Mouse (Mus musculus) small intestine, adult 2 months (tissue): ENCODE measurements around the gene Abca7. TPM values are rescaled to one million over a fixed set of nuclear protein-coding genes. Genes with fewer than 3 reads are reported as not detected.
A peak's percentile ranks its signal among the peaks of the same experiment; 100 is the strongest.

Source experiments
- H3K27ac ChIP-seq: fragments of 200-500 bp; 2 replicates; pipeline ENCODE4 v1.5.1; 2012; ENCODE audit warnings: low read depth, low read length, control low read depth, inconsistent platforms; ENCODE audit not compliant: insufficient read depth
- H3K27me3 ChIP-seq: fragments of 200-500 bp; 2 replicates; pipeline ENCODE4 v1.6.1; 2012; ENCODE audit warnings: mild to moderate bottlenecking, moderate library complexity, low read length, inconsistent platforms; ENCODE audit not compliant: control insufficient read depth, insufficient read depth
- H3K36me3 ChIP-seq: fragments of 200-500 bp; 2 replicates; pipeline ENCODE4 v1.6.1; 2012; ENCODE audit warnings: mild to moderate bottlenecking, low read length, control low read depth, inconsistent platforms; ENCODE audit not compliant: control insufficient read depth, insufficient read depth
- H3K4me1 ChIP-seq: fragments of 200-500 bp; 2 replicates; pipeline ENCODE4 v1.6.1; 2012; ENCODE audit warnings: low read length, inconsistent platforms, mixed read lengths; ENCODE audit not compliant: control insufficient read depth, insufficient read depth, insufficient read length
- H3K4me3 ChIP-seq: fragments of 200-500 bp; 2 replicates; pipeline ENCODE4 v1.5.1; 2012; ENCODE audit warnings: low read depth, mild to moderate bottlenecking, control low read depth, inconsistent platforms, low read length, moderate library complexity
- CTCF ChIP-seq: fragments of 200-500 bp; IDR thresholded peaks from 2 replicates; pipeline ENCODE4 v1.5.1; 2012; ENCODE audit warnings: low read depth, mild to moderate bottlenecking, control low read depth, inconsistent platforms, low read length, moderate library complexity, mixed read lengths; ENCODE audit not compliant: insufficient replicate concordance, insufficient read length; ENCODE audit errors: extremely low read depth
- POLR2A ChIP-seq: fragments of 200-500 bp; IDR thresholded peaks from 2 replicates; pipeline ENCODE4 v1.6.1; 2012; ENCODE audit warnings: low read depth, mild to moderate bottlenecking, control low read depth, inconsistent platforms, low read length, moderate library complexity
- WGBS: fragments of 180-500 bp; shearing (Covaris S2); methylation state at CpG from one replicate; pipeline ENCODE4 v1.1.7; 2018; 5-methylcytosine and 5-hydroxymethylcytosine counted together
- polyA plus RNA-seq: library from polyadenylated mRNA; depleted of rRNA; stranded (reverse); fragments of >200 nt; gene quantifications from 2 replicates; pipeline ENCODE4 v1.2.3, GENCODE M21; 2012

Gene Abca7
- polyA plus RNA-seq, 1 experiment: 33.4 TPM

DNA sequence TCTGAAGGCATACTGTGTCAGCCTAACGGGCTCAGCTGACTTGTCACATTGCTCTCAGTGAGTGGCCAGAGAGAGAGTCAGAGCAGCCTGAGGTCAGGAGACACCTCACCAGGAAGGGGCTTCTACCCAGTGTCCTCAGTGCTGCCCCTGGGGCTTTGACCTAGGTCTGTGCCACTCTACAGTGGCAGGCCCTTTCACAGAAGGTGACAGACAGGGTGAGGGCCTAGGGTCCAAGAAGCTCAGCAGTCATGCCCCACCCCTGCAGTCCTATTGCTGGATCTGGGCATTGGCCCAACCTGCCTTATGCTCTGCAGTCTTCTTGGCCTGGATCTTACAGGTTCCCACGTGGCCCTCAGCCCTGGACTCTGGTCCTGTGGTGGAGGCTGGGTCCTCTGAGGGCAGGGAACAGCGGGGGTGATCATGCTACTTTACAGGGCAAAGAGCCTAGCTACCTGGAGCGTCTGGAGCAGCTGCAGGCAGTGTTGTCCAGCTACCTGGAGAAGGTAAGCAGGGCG is 29.4 kb upstream of the Abca7 start:
- TF ChIP-seq POLR2A (no peak), CTCF (no peak)
- Histone ChIP-seq H3K4me1 (peaks cover 3% of the 10 kb centered on the region; the same call in 1 of the 2 replicates), H3K27me3 (peaks cover 13% of the 10 kb centered on the region), H3K4me3 (no peak overlapping the region), H3K36me3 (peaks cover 33% of the 10 kb centered on the region), H3K27ac (peak overlapping the region; percentile 8; the same call in 1 of the 2 replicates)
- WGBS: 58% methylated on average over 5 of the region's 5 CpGs

- Histone ChIP-seq H3K27me3 (peaks cover 15% of the 10 kb centered on the region), H3K4me3 (no peak overlapping the region), H3K27ac (no peak overlapping the region), H3K36me3 (peaks cover 31% of the 10 kb centered on the region), H3K4me1 (peaks cover 3% of the 10 kb centered on the region; the same call in 1 of the 2 replicates)
- 54% methylated on average over 1 of the region's 1 CpGs for WGBS
- TF ChIP-seq POLR2A: no peak
- TF ChIP-seq CTCF: no peak
Observed at GRCm38 (mm10) chr10:79968181-79968580, 28.1 kb upstream of the Abca7 start.

DNA sequence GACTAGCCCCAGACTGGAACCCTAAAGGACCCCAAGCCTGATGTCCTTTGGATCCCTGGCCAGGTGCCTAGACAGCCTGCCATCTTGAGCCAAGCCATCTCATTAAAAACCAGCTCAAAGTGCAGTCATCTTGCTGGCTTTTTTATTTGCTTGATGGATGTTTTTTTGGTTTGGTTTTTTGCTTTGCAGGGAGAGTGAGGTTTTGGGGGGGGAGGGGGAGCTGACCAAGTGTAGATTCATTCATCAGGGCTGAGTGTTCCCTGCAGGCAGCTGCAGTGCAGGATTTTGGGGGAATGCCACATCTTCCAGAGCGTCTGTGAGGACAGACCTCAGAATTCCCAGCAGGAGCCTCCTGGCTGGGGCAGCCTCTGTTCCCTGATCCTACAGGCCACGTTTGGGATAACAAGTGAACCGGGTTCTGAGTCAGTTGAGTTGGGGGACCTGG is 27.1 kb upstream of the Abca7 start:
- Histone ChIP-seq H3K4me1 (peaks cover 3% of the 10 kb centered on the region; the same call in 1 of the 2 replicates), H3K4me3 (no peak overlapping the region), H3K27me3 (peaks cover 15% of the 10 kb centered on the region), H3K27ac (no peak overlapping the region), H3K36me3 (peaks cover 27% of the 10 kb centered on the region)
- 36% methylated on average over 3 of the region's 3 CpGs for WGBS
- no peak for TF ChIP-seq CTCF
- TF ChIP-seq POLR2A: no peak

- H3K36me3 ChIP-seq: peaks cover 18% of the 10 kb centered on the region
- H3K4me1 ChIP-seq: peaks cover 3% of the 10 kb centered on the region; the same call in 1 of the 2 replicates
- H3K27me3 ChIP-seq: peaks cover 15% of the 10 kb centered on the region
- no peak for TF ChIP-seq CTCF
- TF ChIP-seq POLR2A: no peak
- no peak within 1 kb of the TSS for H3K4me3 ChIP-seq
- H3K27ac ChIP-seq: no peak within 1 kb of the TSS
- WGBS: 6% methylated on average over 47 of the region's 47 CpGs
Observed at GRCm38 (mm10) chr10:79970415-79971182, 25.7 kb upstream of the Abca7 start, which contains the start of gene Grin3b. TSS of gene Grin3b (plus strand) at chr10:79970715.

DNA sequence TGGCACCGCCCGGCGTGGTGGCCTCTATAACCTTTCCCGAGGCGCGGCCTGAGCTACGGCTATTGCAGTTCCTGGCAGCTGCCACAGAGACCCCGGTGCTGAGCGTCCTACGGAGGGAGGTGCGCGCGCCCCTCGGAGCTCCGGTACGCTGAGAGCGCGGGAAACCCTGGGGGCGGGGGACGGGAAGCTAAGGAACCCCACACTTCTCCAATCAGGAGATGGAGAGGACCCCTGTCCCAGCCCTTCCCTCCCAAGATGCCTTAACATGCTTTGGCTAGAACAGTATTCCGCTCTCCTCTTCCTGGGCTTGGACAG is 25.2 kb upstream of the Abca7 start:
- TF ChIP-seq POLR2A (no peak), CTCF (no peak)
- Histone ChIP-seq H3K27me3 (peaks cover 15% of the 10 kb centered on the region), H3K4me1 (peaks cover 3% of the 10 kb centered on the region; the same call in 1 of the 2 replicates), H3K4me3 (no peak overlapping the region), H3K36me3 (peaks cover 18% of the 10 kb centered on the region), H3K27ac (no peak overlapping the region)
- WGBS: 8% methylated on average over 21 of the region's 21 CpGs

GRCm38 (mm10) chr10:79972831-79973230 is 23.5 kb upstream of the Abca7 start:
- peaks cover 15% of the 10 kb centered on the region for H3K27me3 ChIP-seq
- H3K4me1 ChIP-seq: no peaks in the 10 kb centered on the region
- H3K27ac ChIP-seq: no peak overlapping the region
- no peak overlapping the region for H3K4me3 ChIP-seq
- no peak for TF ChIP-seq CTCF
- no peak for TF ChIP-seq POLR2A
- 49% methylated on average over 14 of the region's 14 CpGs for WGBS
- peaks cover 25% of the 10 kb centered on the region for H3K36me3 ChIP-seq

- Histone ChIP-seq H3K4me3 (no peak overlapping the region), H3K36me3 (peaks cover 33% of the 10 kb centered on the region), H3K4me1 (no peaks in the 10 kb centered on the region), H3K27ac (no peak overlapping the region), H3K27me3 (peaks cover 15% of the 10 kb centered on the region)
- 90% methylated on average over 21 of the region's 21 CpGs for WGBS
- no peak for TF ChIP-seq CTCF
- TF ChIP-seq POLR2A: no peak
Observed at GRCm38 (mm10) chr10:79974087-79974486, 22.2 kb upstream of the Abca7 start.
